Mouse (Mus musculus): Measurements from ENCODE around the gene Col27a1. TPM values are rescaled to one million over a fixed set of nuclear protein-coding genes. Genes with fewer than 3 reads are reported as not detected.

The Col27a1 gene
- 1 to 10 TPM; 4.0 to 4.5 TPM for total RNA-seq (2021)
- long read RNA-seq, result 0 reads

GRCm38 (mm10) chr4:63213907-63214621, at the start of gene Col27a1:
Gene Col27a1 (plus strand): TSS chr4:63214004.
- DNase-seq (ENCODE audit: low spot score in 2 of 2), result no peak

DNA sequence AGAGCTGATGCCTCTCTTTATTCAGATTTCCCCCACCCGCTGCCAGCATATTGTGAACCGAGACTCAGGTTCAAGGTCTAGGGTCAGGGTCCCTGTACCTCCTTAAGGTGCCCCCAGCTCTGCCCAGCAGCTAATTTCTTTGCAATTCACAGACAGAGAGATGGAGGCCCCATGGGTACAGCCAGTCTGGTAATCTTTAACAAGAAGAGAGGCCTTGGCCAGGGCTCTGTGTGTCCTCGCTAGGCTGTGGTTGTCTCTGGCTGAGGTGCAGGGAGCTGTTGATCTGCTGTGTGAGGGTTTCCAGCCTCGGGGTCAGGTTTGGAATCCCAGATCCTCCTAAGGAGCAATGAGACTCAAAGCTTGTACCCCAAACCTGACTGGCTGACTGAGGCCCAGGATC, 48.2 kb upstream of the Col27a1 start:
- no peak for DNase-seq (ENCODE audit: low spot score in 2 of 2)

DNA sequence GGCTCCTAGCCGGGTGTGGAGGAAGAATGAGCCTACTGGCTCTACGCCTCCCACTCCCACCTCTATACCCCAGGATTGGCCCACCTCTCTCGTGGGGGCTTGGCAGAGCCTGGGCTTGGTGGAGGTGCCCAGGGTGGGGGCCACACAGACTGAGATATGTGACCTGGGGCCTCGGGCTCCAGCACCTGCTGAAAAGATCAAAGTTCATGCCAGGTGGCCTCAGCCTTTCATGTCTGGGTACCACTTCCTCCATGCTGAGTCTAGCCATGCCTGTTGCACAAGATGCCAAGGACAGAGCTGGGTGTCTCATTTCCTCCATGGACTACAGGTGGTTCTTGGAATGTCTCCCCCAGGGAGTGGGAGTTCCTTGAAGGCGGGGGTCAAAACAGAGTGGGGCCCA, 47.5 kb upstream of the Col27a1 start:
- no peak for DNase-seq (ENCODE audit: low spot score in 2 of 2)

DNA sequence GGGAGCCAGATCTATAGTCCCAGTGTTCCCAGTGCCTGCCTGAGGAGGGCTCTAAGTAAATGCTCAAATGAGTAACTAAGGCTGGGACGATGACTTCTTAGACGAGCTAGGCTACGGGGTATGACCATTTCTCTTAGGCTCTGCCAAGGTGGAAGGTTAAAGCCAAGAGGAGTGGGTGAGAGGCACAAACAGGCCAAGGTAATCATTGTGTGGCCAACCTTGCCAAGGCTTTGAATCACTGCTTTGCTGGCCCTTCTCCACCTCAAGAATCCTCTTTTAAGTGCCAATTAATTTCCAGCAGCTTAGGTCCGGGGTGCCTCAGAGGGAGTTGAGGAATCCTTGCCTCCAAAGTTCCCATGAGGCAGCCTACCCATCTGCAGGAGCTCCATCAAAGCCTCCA, 43.7 kb upstream of the Col27a1 start:
- DNase-seq (ENCODE audit: low spot score in 2 of 2), result no peak

DNA sequence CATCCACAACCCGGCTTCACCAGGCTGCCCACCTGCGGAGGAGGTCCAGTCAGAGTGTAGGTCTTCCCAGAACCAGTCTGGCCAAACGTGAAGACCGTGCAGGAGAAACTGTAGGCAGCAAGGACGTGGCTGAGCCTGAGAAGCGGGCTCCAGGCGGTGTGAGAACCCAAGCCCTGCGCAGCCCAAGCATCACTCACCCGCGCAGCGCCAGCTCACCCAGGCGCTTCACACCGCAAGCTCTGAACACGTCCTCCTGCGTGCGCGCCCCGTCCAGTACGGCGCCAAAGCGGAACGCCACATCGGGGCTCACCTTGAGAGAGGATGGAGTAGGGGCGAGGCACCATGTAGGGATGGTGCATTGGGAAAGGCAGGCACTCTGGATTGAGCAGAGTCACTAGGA, 42.7 kb upstream of the Col27a1 start:
- DNase-seq (ENCODE audit: low spot score in 2 of 2), result no peak

DNA sequence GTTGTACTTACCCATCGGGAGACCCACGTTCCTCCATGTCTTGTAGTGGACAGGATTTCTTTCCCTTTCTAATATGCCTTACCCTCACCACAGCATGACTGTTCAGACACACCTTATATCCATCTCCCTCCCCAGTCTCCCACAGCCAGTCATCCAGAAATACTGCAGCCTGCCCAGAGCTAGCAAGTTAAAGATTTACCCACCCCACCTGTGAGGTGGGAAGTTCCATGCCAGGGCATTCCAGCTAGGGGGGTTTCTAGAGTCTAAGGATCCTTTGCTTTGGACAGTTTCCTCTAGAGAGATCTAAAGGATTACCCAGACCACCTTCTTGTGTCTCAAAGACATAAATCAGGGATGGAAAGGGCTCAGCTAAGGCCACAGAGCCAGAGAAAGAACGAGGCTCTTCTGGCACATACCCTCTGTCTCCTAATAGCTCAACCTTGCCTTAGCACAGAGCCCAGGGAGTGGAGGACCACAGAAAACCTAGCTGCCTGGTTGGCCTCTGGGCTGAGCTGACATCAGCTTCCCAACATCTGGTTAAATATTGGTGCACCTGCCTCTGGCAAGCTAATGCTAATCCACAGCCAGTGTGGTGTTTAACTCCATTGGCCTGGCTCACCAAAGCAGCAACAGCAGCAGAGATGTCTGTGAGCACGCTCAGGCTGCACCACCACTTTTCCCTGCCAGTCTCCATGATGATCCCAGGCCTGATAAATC, 41.7 kb upstream of the Col27a1 start, which contains the start of gene Kif12:
Gene Kif12, minus strand, starts transcription at position 163 of the 717 bp plus-strand sequence.
- no peak for DNase-seq (ENCODE audit: low spot score in 2 of 2)

DNA sequence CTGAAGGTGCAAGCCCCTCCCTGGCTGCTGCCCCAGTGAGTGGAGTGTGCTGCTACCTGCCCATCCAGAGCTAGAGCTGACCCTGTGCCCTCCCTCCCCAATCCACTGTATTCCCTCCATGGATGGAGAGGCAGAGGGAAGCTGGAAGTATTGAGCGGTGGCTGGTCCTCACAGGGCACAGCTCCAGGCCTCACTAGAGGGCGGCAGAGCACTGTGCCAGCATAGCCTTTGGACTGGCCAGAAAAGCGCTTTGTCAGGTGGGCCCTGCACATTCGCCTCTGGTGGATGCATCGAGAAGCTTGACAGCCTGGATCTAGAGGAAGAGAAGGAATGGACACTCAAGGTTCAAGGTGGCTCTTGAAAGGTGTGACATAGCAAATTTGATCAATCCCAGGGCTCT, 32.2 kb upstream of the Col27a1 start:
- DNase-seq (ENCODE audit: low spot score in 2 of 2), result peak in 1 of 2 experiments; percentile 63

GRCm38 (mm10) chr4:63186281-63186870, 27.4 kb upstream of the Col27a1 start:
- no peak for DNase-seq (ENCODE audit: low spot score in 2 of 2)

DNA sequence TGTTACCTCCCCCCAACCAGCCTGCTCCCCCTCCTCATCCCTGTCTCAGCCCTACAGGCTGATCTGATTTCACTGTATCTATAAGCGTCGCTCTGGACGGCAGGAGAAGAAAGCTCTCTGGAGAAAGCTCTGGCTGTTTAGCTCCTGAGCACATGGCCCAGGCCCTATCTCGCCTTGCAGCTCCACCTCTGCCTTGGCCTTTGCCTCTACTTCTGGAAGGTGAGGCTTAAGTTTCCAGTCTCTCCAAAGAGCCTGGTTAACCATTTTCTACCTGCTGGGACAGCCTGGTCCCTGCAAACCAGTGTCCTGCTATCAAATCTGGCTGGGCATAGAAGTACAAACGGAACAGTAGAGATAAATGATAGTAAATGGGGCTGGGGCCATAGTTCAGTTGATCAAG, 22.2 kb upstream of the Col27a1 start:
- DNase-seq (ENCODE audit: low spot score in 2 of 2), result no peak

DNA sequence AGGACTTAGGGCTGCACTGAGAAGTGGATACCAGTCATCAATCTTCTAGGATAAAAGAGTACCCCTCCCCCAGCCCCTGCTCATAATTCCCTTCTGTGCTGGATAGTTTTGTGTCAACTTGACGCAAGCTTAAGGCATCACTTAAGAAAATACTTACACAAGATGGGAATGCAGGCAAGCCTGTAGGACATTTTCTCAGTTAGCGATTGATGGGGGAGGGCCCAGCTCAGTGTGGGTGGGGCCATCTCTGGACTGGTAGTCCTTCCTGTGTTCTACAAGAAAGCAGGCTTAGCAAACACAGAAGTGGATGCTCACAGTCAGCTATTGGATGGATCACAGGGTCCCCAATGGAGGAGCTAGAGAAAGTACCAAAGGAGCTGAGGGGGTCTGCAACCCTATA, 19.4 kb upstream of the Col27a1 start:
- no peak for DNase-seq (ENCODE audit: low spot score in 2 of 2)

- no peak for DNase-seq (ENCODE audit: low spot score in 2 of 2)
These were observed 14.4 kb upstream of the Col27a1 start for GRCm38 (mm10) chr4:63199366-63199765.

DNA sequence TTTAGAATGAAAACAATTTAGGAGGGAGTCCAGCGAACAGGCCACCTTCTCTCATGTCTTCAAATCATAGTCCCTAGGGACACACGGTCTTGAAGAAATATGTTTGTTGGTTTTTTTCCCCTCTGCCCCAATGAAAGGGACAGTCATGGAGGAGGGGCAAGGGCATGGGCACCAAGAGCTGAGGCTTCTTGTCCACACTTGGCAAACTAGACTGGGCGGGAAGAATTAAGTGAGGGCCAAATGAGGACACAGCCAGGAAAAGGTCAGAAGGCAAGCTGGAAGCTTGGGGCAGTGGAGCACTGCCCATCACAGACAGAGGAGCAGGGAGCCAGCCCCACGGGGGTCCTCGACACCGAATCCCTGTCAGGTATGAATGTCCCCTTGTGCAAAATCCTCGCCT, 9.9 kb upstream of the Col27a1 start:
- DNase-seq (ENCODE audit: low spot score in 2 of 2), result no peak

GRCm38 (mm10) chr4:63205583-63205982, 8.2 kb upstream of the Col27a1 start:
- no peak for DNase-seq (ENCODE audit: low spot score in 2 of 2)

GRCm38 (mm10) chr4:63215185-63215992, 1.6 kb downstream of the Col27a1 start:
- peak; percentile 64 to 74 for DNase-seq (ENCODE audit: low spot score in 2 of 2)

DNA sequence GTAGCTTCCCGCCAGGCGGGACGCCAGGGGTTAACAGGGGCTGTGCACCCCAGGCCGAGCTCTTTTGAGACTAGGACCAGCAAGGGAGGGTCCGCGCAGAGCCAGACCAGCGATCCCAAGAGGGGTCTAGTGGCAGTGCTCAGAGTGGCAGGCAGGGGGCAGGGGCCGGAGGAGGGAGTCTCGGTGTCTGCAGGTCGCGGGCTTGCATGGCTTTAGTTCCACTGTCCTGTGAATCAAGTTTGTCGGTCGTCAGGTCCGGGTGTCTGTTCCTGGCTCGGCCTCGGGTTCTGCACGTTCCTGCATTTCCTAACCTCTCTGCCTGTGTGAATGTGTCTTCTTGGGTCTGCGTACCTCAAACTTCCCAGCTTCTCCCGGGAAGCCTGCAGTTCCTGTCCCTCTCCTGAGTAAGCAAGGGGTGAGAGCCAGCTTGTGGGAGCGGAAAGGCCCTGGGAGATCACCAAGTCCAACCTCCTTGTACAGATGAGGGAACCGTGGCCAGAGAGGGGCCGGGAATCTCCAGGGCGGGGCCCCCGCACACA, 2.3 kb downstream of the Col27a1 start:
- no peak for DNase-seq (ENCODE audit: low spot score in 2 of 2)

- no peak for DNase-seq (ENCODE audit: low spot score in 2 of 2)
These were observed 2.8 kb downstream of the Col27a1 start for GRCm38 (mm10) chr4:63216566-63216965.

- no peak for DNase-seq (ENCODE audit: low spot score in 2 of 2)
These were observed 3.7 kb downstream of the Col27a1 start for GRCm38 (mm10) chr4:63217513-63217912.

- no peak for DNase-seq (ENCODE audit: low spot score in 2 of 2)
These were observed 5.3 kb downstream of the Col27a1 start for GRCm38 (mm10) chr4:63219059-63219458.

- no peak for DNase-seq (ENCODE audit: low spot score in 2 of 2)
These were observed 5.8 kb downstream of the Col27a1 start for GRCm38 (mm10) chr4:63219635-63220034.

- DNase-seq (ENCODE audit: low spot score in 2 of 2), result no peak
These were observed 7.5 kb downstream of the Col27a1 start for GRCm38 (mm10) chr4:63221096-63221958.

Measured in layer of hippocampus, adult 18-20 months (tissue).